Mouse (Mus musculus): ENCODE measurements around the gene Ergic1. TPM values are rescaled to one million over a fixed set of nuclear protein-coding genes. Genes with fewer than 3 reads are reported as not detected.
A peak's percentile ranks its signal among the peaks of the same experiment; 100 is the strongest.

Gene Ergic1
- polyA plus RNA-seq, 1 experiment: 39.2 TPM

- 66% methylated on average over 2 of the region's 2 CpGs for WGBS
- Histone ChIP-seq H3K27me3 (ENCODE audit: control insufficient read depth, insufficient read depth, low read length) (no peaks in the 10 kb centered on the region), H3K36me3 (ENCODE audit: control insufficient read depth, insufficient read depth, low read length) (peaks cover 2% of the 10 kb centered on the region; the same call in 1 of the 2 replicates), H3K4me1 (ENCODE audit: control insufficient read depth, insufficient read depth, insufficient read length) (peaks cover 18% of the 10 kb centered on the region; the same call in 1 of the 2 replicates), H3K27ac (ENCODE audit: insufficient read depth, low read length) (no peak overlapping the region), H3K4me3 (ENCODE audit: extremely low read depth, insufficient read depth, insufficient read length) (no peak overlapping the region)
- peak in 1 of 2 experiments; percentile 22 for DNase-seq (ENCODE audit: low read depth in 1 of 2, low spot score in 2 of 2)
- TF ChIP-seq CTCF (IDR thresholded peaks at IDR 0.05; ENCODE audit: extremely low read depth, insufficient read depth, insufficient read length, insufficient replicate concordance): no peak
- no peak for TF ChIP-seq POLR2A (IDR thresholded peaks at IDR 0.05; ENCODE audit: low read depth, low read length)
These were observed 55.4 kb downstream of the Ergic1 start for GRCm38 (mm10) chr17:26616696-26617095.

- TF ChIP-seq POLR2A (IDR thresholded peaks at IDR 0.05; ENCODE audit: low read depth, low read length) (no peak), CTCF (IDR thresholded peaks at IDR 0.05; ENCODE audit: extremely low read depth, insufficient read depth, insufficient read length, insufficient replicate concordance) (no peak)
- WGBS: 91% methylated on average over 5 of the region's 5 CpGs
- H3K4me1 ChIP-seq (ENCODE audit: control insufficient read depth, insufficient read depth, insufficient read length): peaks cover 21% of the 10 kb centered on the region; the same call in 1 of the 2 replicates
These were observed 57.2 kb downstream of the Ergic1 start for GRCm38 (mm10) chr17:26618498-26618897.

GRCm38 (mm10) chr17:26619577-26619976, 58.3 kb downstream of the Ergic1 start:
- WGBS: 87% methylated on average over 6 of the region's 6 CpGs

More at GRCm38 (mm10) chr17:26618498-26618897, 57.2 kb downstream of the Ergic1 start:
- H3K4me3 ChIP-seq (ENCODE audit: extremely low read depth, insufficient read depth, insufficient read length): no peak overlapping the region
- no peak for DNase-seq (ENCODE audit: low read depth in 1 of 2, low spot score in 2 of 2)
- no peak overlapping the region for H3K27ac ChIP-seq (ENCODE audit: insufficient read depth, low read length)
- peaks cover 2% of the 10 kb centered on the region; the same call in 1 of the 2 replicates for H3K36me3 ChIP-seq (ENCODE audit: control insufficient read depth, insufficient read depth, low read length)
- no peaks in the 10 kb centered on the region for H3K27me3 ChIP-seq (ENCODE audit: control insufficient read depth, insufficient read depth, low read length)

GRCm38 (mm10) chr17:26620292-26620691, 59.0 kb downstream of the Ergic1 start:
- no peak for DNase-seq (ENCODE audit: low read depth in 1 of 2, low spot score in 2 of 2)
- Histone ChIP-seq H3K27me3 (ENCODE audit: control insufficient read depth, insufficient read depth, low read length) (no peaks in the 10 kb centered on the region), H3K4me1 (ENCODE audit: control insufficient read depth, insufficient read depth, insufficient read length) (peaks cover 21% of the 10 kb centered on the region; the same call in 1 of the 2 replicates), H3K27ac (ENCODE audit: insufficient read depth, low read length) (peak overlapping the region; percentile 49), H3K36me3 (ENCODE audit: control insufficient read depth, insufficient read depth, low read length) (peaks cover 1% of the 10 kb centered on the region), H3K4me3 (ENCODE audit: extremely low read depth, insufficient read depth, insufficient read length) (no peak overlapping the region)
- WGBS: 92% methylated on average over 6 of the region's 6 CpGs
- TF ChIP-seq CTCF (IDR thresholded peaks at IDR 0.05; ENCODE audit: extremely low read depth, insufficient read depth, insufficient read length, insufficient replicate concordance) (no peak), POLR2A (IDR thresholded peaks at IDR 0.05; ENCODE audit: low read depth, low read length) (no peak)

More at GRCm38 (mm10) chr17:26619577-26619976, 58.3 kb downstream of the Ergic1 start:
- peaks cover 3% of the 10 kb centered on the region for H3K36me3 ChIP-seq (ENCODE audit: control insufficient read depth, insufficient read depth, low read length)
- DNase-seq (ENCODE audit: low read depth in 1 of 2, low spot score in 2 of 2): no peak
- no peak overlapping the region for H3K27ac ChIP-seq (ENCODE audit: insufficient read depth, low read length)
- H3K27me3 ChIP-seq (ENCODE audit: control insufficient read depth, insufficient read depth, low read length): no peaks in the 10 kb centered on the region
- no peak overlapping the region for H3K4me3 ChIP-seq (ENCODE audit: extremely low read depth, insufficient read depth, insufficient read length)
- TF ChIP-seq POLR2A (IDR thresholded peaks at IDR 0.05; ENCODE audit: low read depth, low read length) (no peak), CTCF (IDR thresholded peaks at IDR 0.05; ENCODE audit: extremely low read depth, insufficient read depth, insufficient read length, insufficient replicate concordance) (no peak)
- H3K4me1 ChIP-seq (ENCODE audit: control insufficient read depth, insufficient read depth, insufficient read length): peaks cover 21% of the 10 kb centered on the region; the same call in 1 of the 2 replicates

GRCm38 (mm10) chr17:26620786-26621766, 59.8 kb downstream of the Ergic1 start:
- H3K27me3 ChIP-seq (ENCODE audit: control insufficient read depth, insufficient read depth, low read length): no peaks in the 10 kb centered on the region
- peak; percentile 46 to 63 for DNase-seq (ENCODE audit: low read depth in 1 of 2, low spot score in 2 of 2)
- H3K36me3 ChIP-seq (ENCODE audit: control insufficient read depth, insufficient read depth, low read length): peaks cover 1% of the 10 kb centered on the region
- WGBS: 50% methylated on average over 17 of the region's 17 CpGs
- H3K4me1 ChIP-seq (ENCODE audit: control insufficient read depth, insufficient read depth, insufficient read length): peaks cover 21% of the 10 kb centered on the region; the same call in 1 of the 2 replicates
- TF ChIP-seq POLR2A (IDR thresholded peaks at IDR 0.05; ENCODE audit: low read depth, low read length) (no peak), CTCF (IDR thresholded peaks at IDR 0.05; ENCODE audit: extremely low read depth, insufficient read depth, insufficient read length, insufficient replicate concordance) (no peak)
- H3K4me3 ChIP-seq (ENCODE audit: extremely low read depth, insufficient read depth, insufficient read length): no peak overlapping the region
- H3K27ac ChIP-seq (ENCODE audit: insufficient read depth, low read length): peak overlapping the region; percentile 86

GRCm38 (mm10) chr17:26621912-26622311, 60.6 kb downstream of the Ergic1 start:
- DNase-seq (ENCODE audit: low read depth in 1 of 2, low spot score in 2 of 2): no peak
- 90% methylated on average over 5 of the region's 5 CpGs for WGBS

More at GRCm38 (mm10) chr17:26621912-26622311, 60.6 kb downstream of the Ergic1 start:
- H3K4me3 ChIP-seq (ENCODE audit: extremely low read depth, insufficient read depth, insufficient read length): no peak overlapping the region
- H3K36me3 ChIP-seq (ENCODE audit: control insufficient read depth, insufficient read depth, low read length): peaks cover 1% of the 10 kb centered on the region; the same call in 1 of the 2 replicates
- H3K4me1 ChIP-seq (ENCODE audit: control insufficient read depth, insufficient read depth, insufficient read length): peaks cover 21% of the 10 kb centered on the region; the same call in 1 of the 2 replicates
- no peaks in the 10 kb centered on the region for H3K27me3 ChIP-seq (ENCODE audit: control insufficient read depth, insufficient read depth, low read length)
- TF ChIP-seq POLR2A (IDR thresholded peaks at IDR 0.05; ENCODE audit: low read depth, low read length): no peak
- TF ChIP-seq CTCF (IDR thresholded peaks at IDR 0.05; ENCODE audit: extremely low read depth, insufficient read depth, insufficient read length, insufficient replicate concordance): no peak
- H3K27ac ChIP-seq (ENCODE audit: insufficient read depth, low read length): peak overlapping the region; percentile 86
